Mouse (Mus musculus): ENCODE measurements around the gene Dcaf12. TPM values are rescaled to one million over a fixed set of nuclear protein-coding genes. Genes with fewer than 3 reads are reported as not detected.

Gene Dcaf12
- total and polyA plus RNA-seq, 2 experiments from 2014 or later, result 29.0 to 35.9 TPM

GRCm38 (mm10) chr4:41295960-41296359 is 18.7 kb downstream of the Dcaf12 start:
- Histone ChIP-seq H3K4me1 (ENCODE audit: control insufficient read depth, insufficient read depth) (no peaks in the 10 kb centered on the region), H3K36me3 (replicated peaks; ENCODE audit: control insufficient read depth, insufficient read depth, low read length) (peaks cover 98% of the 10 kb centered on the region), H3K9me3 (replicated peaks; ENCODE audit: control insufficient read depth, low read length) (no peaks in the 10 kb centered on the region), H3K27ac (ENCODE audit: low read depth) (no peak overlapping the region), H3K4me3 (ENCODE audit: low read depth, low read length) (no peak overlapping the region), H3K4me2 (ENCODE audit: low read depth, low read length) (no peak overlapping the region), H3K9ac (replicated peaks; ENCODE audit: low read depth, low read length) (no peak overlapping the region), H3K27me3 (ENCODE audit: control insufficient read depth, insufficient read depth, low read length) (no peaks in the 10 kb centered on the region)
- ATAC-seq (ENCODE audit: insufficient read depth, low read depth), result no peak
- 95% methylated on average over 7 of the region's 7 CpGs for WGBS
- TF ChIP-seq CTCF (IDR thresholded peaks at IDR 0.05; ENCODE audit: low read depth) (no peak), EP300 (IDR thresholded peaks at IDR 0.05; ENCODE audit: low read depth) (no peak)
- DNase-seq (ENCODE audit: low spot score), result no peak

GRCm38 (mm10) chr4:41295507-41295906 is 19.2 kb downstream of the Dcaf12 start:
- TF ChIP-seq EP300 (IDR thresholded peaks at IDR 0.05; ENCODE audit: low read depth) (no peak), CTCF (IDR thresholded peaks at IDR 0.05; ENCODE audit: low read depth) (no peak)
- no peaks in the 10 kb centered on the region for H3K9me3 ChIP-seq (replicated peaks; ENCODE audit: control insufficient read depth, low read length)
- H3K36me3 ChIP-seq (replicated peaks; ENCODE audit: control insufficient read depth, insufficient read depth, low read length), result peaks cover 97% of the 10 kb centered on the region
- no peak overlapping the region for H3K4me2 ChIP-seq (ENCODE audit: low read depth, low read length)
- no peak overlapping the region for H3K4me3 ChIP-seq (ENCODE audit: low read depth, low read length)
- no peaks in the 10 kb centered on the region for H3K4me1 ChIP-seq (ENCODE audit: control insufficient read depth, insufficient read depth)
- no peak overlapping the region for H3K27ac ChIP-seq (ENCODE audit: low read depth)
- no peak for ATAC-seq (ENCODE audit: insufficient read depth, low read depth)
- no peak for DNase-seq (ENCODE audit: low spot score)
- no peaks in the 10 kb centered on the region for H3K27me3 ChIP-seq (ENCODE audit: control insufficient read depth, insufficient read depth, low read length)
- H3K9ac ChIP-seq (replicated peaks; ENCODE audit: low read depth, low read length), result no peak overlapping the region
- 89% methylated on average over 11 of the region's 11 CpGs for WGBS

- TF ChIP-seq EP300 (IDR thresholded peaks at IDR 0.05; ENCODE audit: low read depth) (no peak), CTCF (IDR thresholded peaks at IDR 0.05; ENCODE audit: low read depth) (no peak)
- ATAC-seq (ENCODE audit: insufficient read depth, low read depth), result no peak
These were observed 20.8 kb downstream of the Dcaf12 start for GRCm38 (mm10) chr4:41293907-41294306.

GRCm38 (mm10) chr4:41289802-41290201 is 24.9 kb downstream of the Dcaf12 start:
- WGBS, result 71% methylated on average over 7 of the region's 7 CpGs
- no peak for ATAC-seq (ENCODE audit: insufficient read depth, low read depth)
- Histone ChIP-seq H3K4me2 (ENCODE audit: low read depth, low read length) (no peak overlapping the region), H3K36me3 (replicated peaks; ENCODE audit: control insufficient read depth, insufficient read depth, low read length) (peaks cover 45% of the 10 kb centered on the region), H3K27ac (ENCODE audit: low read depth) (no peak overlapping the region), H3K4me3 (ENCODE audit: low read depth, low read length) (no peak overlapping the region), H3K9ac (replicated peaks; ENCODE audit: low read depth, low read length) (no peak overlapping the region), H3K9me3 (replicated peaks; ENCODE audit: control insufficient read depth, low read length) (no peaks in the 10 kb centered on the region), H3K27me3 (ENCODE audit: control insufficient read depth, insufficient read depth, low read length) (no peaks in the 10 kb centered on the region), H3K4me1 (ENCODE audit: control insufficient read depth, insufficient read depth) (no peaks in the 10 kb centered on the region)
- DNase-seq (ENCODE audit: low spot score), result no peak
- TF ChIP-seq CTCF (IDR thresholded peaks at IDR 0.05; ENCODE audit: low read depth) (no peak), EP300 (IDR thresholded peaks at IDR 0.05; ENCODE audit: low read depth) (no peak)

More at GRCm38 (mm10) chr4:41293907-41294306, 20.8 kb downstream of the Dcaf12 start:
- no peak for DNase-seq (ENCODE audit: low spot score)
- H3K9me3 ChIP-seq (replicated peaks; ENCODE audit: control insufficient read depth, low read length), result no peaks in the 10 kb centered on the region
- no peaks in the 10 kb centered on the region for H3K4me1 ChIP-seq (ENCODE audit: control insufficient read depth, insufficient read depth)
- no peak overlapping the region for H3K9ac ChIP-seq (replicated peaks; ENCODE audit: low read depth, low read length)
- no peaks in the 10 kb centered on the region for H3K27me3 ChIP-seq (ENCODE audit: control insufficient read depth, insufficient read depth, low read length)
- H3K27ac ChIP-seq (ENCODE audit: low read depth), result no peak overlapping the region
- H3K4me3 ChIP-seq (ENCODE audit: low read depth, low read length), result no peak overlapping the region
- 77% methylated on average over 4 of the region's 4 CpGs for WGBS
- no peak overlapping the region for H3K4me2 ChIP-seq (ENCODE audit: low read depth, low read length)
- H3K36me3 ChIP-seq (replicated peaks; ENCODE audit: control insufficient read depth, insufficient read depth, low read length), result peaks cover 85% of the 10 kb centered on the region

GRCm38 (mm10) chr4:41286420-41286819 is 28.3 kb downstream of the Dcaf12 start:
- peak; percentile 53; the same call in 1 of the 2 replicates for ATAC-seq (ENCODE audit: insufficient read depth, low read depth)
- peak; percentile 79 for TF ChIP-seq CTCF (IDR thresholded peaks at IDR 0.05; ENCODE audit: low read depth)
- TF ChIP-seq EP300 (IDR thresholded peaks at IDR 0.05; ENCODE audit: low read depth), result no peak
- WGBS, result 10% methylated on average over 3 of the region's 3 CpGs

DNA sequence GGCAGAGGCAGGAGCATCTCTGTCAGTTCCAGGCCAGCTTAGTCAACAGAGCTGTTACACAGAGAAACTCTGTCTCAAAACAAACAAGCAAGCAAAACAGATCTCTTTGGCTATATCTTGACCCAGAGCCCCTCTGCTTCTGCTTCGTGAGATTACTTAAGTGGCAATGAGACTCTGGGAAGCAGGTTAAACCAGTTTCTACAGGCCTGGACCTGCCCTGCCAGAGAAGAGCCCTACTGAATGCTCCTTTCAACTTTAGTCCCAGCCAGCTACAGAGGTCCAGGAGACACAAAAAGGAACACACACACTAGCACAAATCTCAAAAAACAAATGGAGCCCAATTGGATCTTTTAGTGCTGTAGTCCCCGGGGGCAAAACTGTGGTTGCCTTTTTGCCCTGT is 30.6 kb downstream of the Dcaf12 start:
- no peaks in the 10 kb centered on the region for H3K9me3 ChIP-seq (replicated peaks; ENCODE audit: control insufficient read depth, low read length)
- no peaks in the 10 kb centered on the region for H3K36me3 ChIP-seq (replicated peaks; ENCODE audit: control insufficient read depth, insufficient read depth, low read length)
- no peak for TF ChIP-seq EP300 (IDR thresholded peaks at IDR 0.05; ENCODE audit: low read depth)
- no peak for TF ChIP-seq CTCF (IDR thresholded peaks at IDR 0.05; ENCODE audit: low read depth)
- ATAC-seq (ENCODE audit: insufficient read depth, low read depth) (no peak), DNase-seq (ENCODE audit: low spot score) (no peak)
- no peak overlapping the region for H3K27ac ChIP-seq (ENCODE audit: low read depth)
- H3K4me2 ChIP-seq (ENCODE audit: low read depth, low read length), result no peak overlapping the region
- H3K4me3 ChIP-seq (ENCODE audit: low read depth, low read length), result no peak overlapping the region
- no peaks in the 10 kb centered on the region for H3K4me1 ChIP-seq (ENCODE audit: control insufficient read depth, insufficient read depth)
- H3K9ac ChIP-seq (replicated peaks; ENCODE audit: low read depth, low read length), result no peak overlapping the region
- H3K27me3 ChIP-seq (ENCODE audit: control insufficient read depth, insufficient read depth, low read length), result no peaks in the 10 kb centered on the region
- 77% methylated on average over 2 of the region's 2 CpGs for WGBS

More at GRCm38 (mm10) chr4:41286420-41286819, 28.3 kb downstream of the Dcaf12 start:
- H3K27ac ChIP-seq (ENCODE audit: low read depth), result no peak overlapping the region
- no peak overlapping the region for H3K4me2 ChIP-seq (ENCODE audit: low read depth, low read length)
- no peak overlapping the region for H3K4me3 ChIP-seq (ENCODE audit: low read depth, low read length)
- peak; percentile 77 for DNase-seq (ENCODE audit: low spot score)
- no peak overlapping the region for H3K9ac ChIP-seq (replicated peaks; ENCODE audit: low read depth, low read length)
- H3K9me3 ChIP-seq (replicated peaks; ENCODE audit: control insufficient read depth, low read length), result no peaks in the 10 kb centered on the region
- peaks cover 11% of the 10 kb centered on the region for H3K36me3 ChIP-seq (replicated peaks; ENCODE audit: control insufficient read depth, insufficient read depth, low read length)
- H3K27me3 ChIP-seq (ENCODE audit: control insufficient read depth, insufficient read depth, low read length), result no peaks in the 10 kb centered on the region
- H3K4me1 ChIP-seq (ENCODE audit: control insufficient read depth, insufficient read depth), result no peaks in the 10 kb centered on the region
